Mouse (Mus musculus): ENCODE data around the gene Eno1. TPM values are rescaled to one million over a fixed set of nuclear protein-coding genes. Genes with fewer than 3 reads are reported as not detected.

Gene Eno1
- polyA plus RNA-seq, 1 experiment from 2014 or later: 1,398 TPM

DNA sequence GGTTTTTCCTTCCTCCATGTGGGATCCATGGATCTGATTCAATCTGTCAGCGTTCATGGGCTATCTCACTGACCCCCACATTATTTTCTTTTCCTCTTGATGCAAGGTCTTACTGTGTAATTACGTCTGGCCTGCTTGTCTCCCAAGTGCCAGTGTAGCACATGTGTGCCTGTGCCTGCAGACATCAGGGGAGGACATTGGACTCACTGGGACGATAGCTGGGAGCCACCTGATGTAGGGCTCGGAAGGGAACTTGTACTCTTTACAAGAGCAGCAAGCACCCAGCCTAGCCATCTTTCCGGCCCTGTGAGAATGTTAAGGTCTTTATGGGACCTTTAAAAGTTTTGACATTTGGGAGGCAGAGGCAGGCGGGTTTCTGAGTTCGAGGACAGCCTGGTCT lies 58.3 kb downstream of the Eno1 start:
- WGBS: 94% methylated on average over 7 of the region's 7 CpGs
- Histone ChIP-seq H3K9ac (no peak overlapping the region), H3K4me3 (no peak overlapping the region), H3K27me3 (no peaks in the 10 kb centered on the region), H3K4me2 (replicated peaks) (no peak overlapping the region), H3K4me1 (0 out of 2 replicates have a peak, but pooled peaks cover 2% of the 10 kb centered on the region), H3K27ac (no peak overlapping the region), H3K9me3 (replicated peaks) (no peaks in the 10 kb centered on the region), H3K36me3 (peaks cover 10% of the 10 kb centered on the region)
- no peak for ATAC-seq (ENCODE audit: low FRiP score)

- no peak for ATAC-seq (ENCODE audit: low FRiP score)
- Histone ChIP-seq H3K9ac (no peak overlapping the region), H3K27me3 (no peaks in the 10 kb centered on the region), H3K36me3 (peaks cover 10% of the 10 kb centered on the region), H3K27ac (no peak overlapping the region), H3K4me3 (no peak overlapping the region), H3K9me3 (replicated peaks) (no peaks in the 10 kb centered on the region), H3K4me1 (0 out of 2 replicates have a peak, but pooled peaks cover 2% of the 10 kb centered on the region), H3K4me2 (replicated peaks) (no peak overlapping the region)
- WGBS: 99% methylated on average over 7 of the region's 7 CpGs
Observed at GRCm38 (mm10) chr4:150295966-150296365, 59.4 kb downstream of the Eno1 start.

Other genes with a start within 250 kb of the Eno1 start
- 5.4 and 5.8 TPM in 2 replicates for gene H6pd, start 227.7 kb upstream of the Eno1 start, polyA plus RNA-seq (2016; fragmentation: Nextera tagmentation; extraction: Ambion mirVana)
- gene Gpr157, start 149.4 kb upstream of the Eno1 start, polyA plus RNA-seq (2016; fragmentation: Nextera tagmentation; extraction: Ambion mirVana): 0.68 TPM in 2 replicates
- 1.7 and 2.1 TPM in 2 replicates for gene Slc2a5, start 117.4 kb upstream of the Eno1 start, polyA plus RNA-seq (2016; fragmentation: Nextera tagmentation; extraction: Ambion mirVana)
- not detected in 2 replicates for gene Slc2a7, start 87.7 kb upstream of the Eno1 start, polyA plus RNA-seq (2016; fragmentation: Nextera tagmentation; extraction: Ambion mirVana)
- gene Car6, start 35.4 kb upstream of the Eno1 start, polyA plus RNA-seq (2016; fragmentation: Nextera tagmentation; extraction: Ambion mirVana): 0.41 TPM in 1 of 2 replicates, not detected in the other
- 60.5 and 66.1 TPM in 2 replicates for gene Rere, start 44.9 kb downstream of the Eno1 start, polyA plus RNA-seq (2016; fragmentation: Nextera tagmentation; extraction: Ambion mirVana)

Measured in hindbrain, embryonic 12.5 days (tissue).